Mouse (Mus musculus) neural tube, embryonic 14.5 days (tissue): ENCODE data around the gene Gm27029. TPM values are rescaled to one million over a fixed set of nuclear protein-coding genes. Genes with fewer than 3 reads are reported as not detected.

Experiments used
- ATAC-seq: fragments of 200-750 bp; cut with Nextera tagmentation; 2 replicates; pipeline ENCODE4 v1.8.0; 2017; ENCODE audit warnings: low read depth, mild to moderate bottlenecking, moderate TSS enrichment, moderate library complexity
- H3K27ac ChIP-seq: fragments of 300-500 bp; sonication (generic); 2 replicates; pipeline ENCODE4 v1.5.1; 2014; ENCODE audit warnings: low read depth, mild to moderate bottlenecking, control low read depth, low read length, moderate library complexity, mixed read lengths
- H3K27me3 ChIP-seq: fragments of 300-500 bp; sonication (generic); 2 replicates; pipeline ENCODE4 v1.6.1; 2014; ENCODE audit warnings: low read length; ENCODE audit not compliant: control insufficient read depth, insufficient read depth
- H3K36me3 ChIP-seq: fragments of 300-500 bp; sonication (generic); 2 replicates; pipeline ENCODE4 v1.6.1; 2014; ENCODE audit warnings: low read length, mixed read lengths; ENCODE audit not compliant: control insufficient read depth, insufficient read depth
- H3K4me1 ChIP-seq: fragments of 300-500 bp; sonication (generic); 2 replicates; pipeline ENCODE4 v1.6.1; 2014; ENCODE audit warnings: low read length; ENCODE audit not compliant: control insufficient read depth, insufficient read depth
- H3K4me2 ChIP-seq: fragments of 300-500 bp; sonication (generic); 2 replicates; pipeline ENCODE4 v1.6.1; 2014; ENCODE audit warnings: mild to moderate bottlenecking, low read depth, low read length, control low read depth
- H3K4me3 ChIP-seq: fragments of 300-500 bp; sonication (generic); 2 replicates; pipeline ENCODE4 v1.5.1; 2014; ENCODE audit warnings: low read depth, low read length, control low read depth, mixed read lengths
- H3K9ac ChIP-seq: fragments of 300-500 bp; sonication (generic); replicated peaks from 2 replicates; pipeline ENCODE4 v1.6.1; 2014; ENCODE audit warnings: low read depth, mild to moderate bottlenecking, control low read depth, low read length, mixed read lengths
- H3K9me3 ChIP-seq: fragments of 300-500 bp; sonication (generic); 2 replicates; pipeline ENCODE4 v1.6.1; 2016; ENCODE audit warnings: low read length; ENCODE audit not compliant: control insufficient read depth
- WGBS: fragments of 180-500 bp; shearing (Covaris S2); extraction: QIAGEN DNeasy Blood & Tissue Kit; methylation state at CpG from one replicate; pipeline ENCODE4 v1.1.7; 2014; 5-methylcytosine and 5-hydroxymethylcytosine counted together
- polyA plus RNA-seq: library from polyadenylated mRNA; unstranded; fragments of >200 nt; fragmentation: Nextera tagmentation; extraction: Ambion mirVana; gene quantifications from 2 replicates; pipeline ENCODE4 v1.2.1, GENCODE M21; 2014

Gm27029 gene
- polyA plus RNA-seq, 1 experiment from 2014 or later = 8.1 TPM

GRCm38 (mm10) chr11:101460321-101460720 lies 35.7 kb upstream of the Gm27029 start:
- Histone ChIP-seq H3K27me3 (no peaks in the 10 kb centered on the region), H3K27ac (no peak overlapping the region), H3K4me2 (no peak overlapping the region), H3K9me3 (no peaks in the 10 kb centered on the region), H3K4me1 (peaks cover 25% of the 10 kb centered on the region), H3K36me3 (peaks cover 48% of the 10 kb centered on the region), H3K4me3 (no peak overlapping the region), H3K9ac (no peak overlapping the region)
- 90% methylated on average over 15 of the region's 15 CpGs for WGBS
- no peak for ATAC-seq

DNA sequence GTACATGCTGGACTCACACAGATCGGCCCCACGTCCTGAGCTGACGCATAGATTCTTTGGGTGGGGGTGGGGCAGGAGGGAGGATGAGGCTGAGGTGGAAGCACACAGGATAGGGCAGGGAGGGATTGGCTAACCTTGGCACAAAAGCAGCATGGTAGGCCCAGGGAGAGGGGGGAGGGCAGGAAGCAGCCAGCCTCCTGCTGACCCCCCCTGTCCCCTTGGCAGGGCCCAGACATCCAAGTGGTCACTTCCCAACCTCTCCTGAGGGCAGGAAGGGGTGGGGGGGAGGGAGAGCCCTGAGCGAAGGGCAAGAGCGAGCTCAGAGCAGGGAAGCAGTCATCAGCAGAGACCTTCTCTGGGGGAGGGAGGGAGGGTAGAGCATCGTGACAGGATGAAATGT lies 35.1 kb upstream of the Gm27029 start:
- Histone ChIP-seq H3K9me3 (no peaks in the 10 kb centered on the region), H3K27ac (no peak overlapping the region), H3K4me1 (peaks cover 25% of the 10 kb centered on the region), H3K36me3 (peaks cover 48% of the 10 kb centered on the region), H3K27me3 (no peaks in the 10 kb centered on the region), H3K9ac (no peak overlapping the region), H3K4me3 (no peak overlapping the region), H3K4me2 (no peak overlapping the region)
- no peak for ATAC-seq
- WGBS = 32% methylated on average over 5 of the region's 6 CpGs

GRCm38 (mm10) chr11:101458217-101458616 lies 33.6 kb upstream of the Gm27029 start:
- Histone ChIP-seq H3K27ac (no peak overlapping the region), H3K4me1 (peaks cover 13% of the 10 kb centered on the region), H3K27me3 (no peaks in the 10 kb centered on the region), H3K36me3 (peaks cover 48% of the 10 kb centered on the region), H3K4me2 (no peak overlapping the region), H3K4me3 (no peak overlapping the region), H3K9ac (no peak overlapping the region), H3K9me3 (no peaks in the 10 kb centered on the region)
- ATAC-seq = no peak
- 82% methylated on average over 12 of the region's 12 CpGs for WGBS

DNA sequence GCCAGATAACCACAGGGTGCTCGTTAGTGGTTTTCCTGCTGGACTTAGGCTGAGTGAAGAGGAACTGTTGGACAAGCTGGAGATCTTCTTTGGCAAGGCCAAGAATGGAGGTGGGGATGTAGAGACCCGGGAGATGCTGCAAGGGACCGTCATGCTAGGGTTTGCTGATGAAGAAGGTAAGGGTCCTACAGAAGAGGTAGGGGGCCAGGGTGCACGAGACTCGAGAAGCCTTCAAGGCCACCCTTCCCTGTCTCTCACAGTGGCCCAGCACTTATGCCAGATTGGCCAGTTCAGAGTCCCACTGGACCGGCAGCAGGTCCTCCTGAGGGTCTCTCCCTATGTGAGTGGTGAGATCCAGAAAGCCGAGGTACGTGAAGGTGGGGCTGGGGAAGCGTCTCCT lies 33.0 kb upstream of the Gm27029 start:
- Histone ChIP-seq H3K4me3 (no peak overlapping the region), H3K27ac (no peak overlapping the region), H3K27me3 (no peaks in the 10 kb centered on the region), H3K9ac (no peak overlapping the region), H3K36me3 (peaks cover 47% of the 10 kb centered on the region), H3K9me3 (no peaks in the 10 kb centered on the region), H3K4me1 (peaks cover 8% of the 10 kb centered on the region; the same call in 1 of the 2 replicates), H3K4me2 (no peak overlapping the region)
- 91% methylated on average over 9 of the region's 9 CpGs for WGBS
- ATAC-seq = no peak

DNA sequence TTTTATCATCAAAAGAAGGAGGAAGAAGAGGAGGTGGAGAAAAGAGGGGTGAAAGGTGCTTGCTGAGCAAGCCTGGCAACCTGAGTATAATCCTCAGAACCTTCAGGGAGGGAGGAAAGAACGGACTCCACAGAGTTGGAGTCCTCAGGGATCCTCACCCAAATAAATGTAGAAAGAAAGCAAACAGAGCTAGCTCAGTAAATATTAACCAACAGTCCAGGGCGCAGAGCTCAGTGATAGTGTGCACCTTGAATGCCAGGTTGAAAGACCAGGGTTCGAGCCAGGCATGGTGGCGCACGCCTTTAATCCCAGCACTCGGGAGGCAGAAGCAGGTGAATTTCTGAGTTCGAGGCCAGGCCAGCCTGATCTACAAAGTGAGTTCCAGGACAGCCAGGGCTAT lies 31.0 kb upstream of the Gm27029 start:
- no peak overlapping the region for H3K9ac ChIP-seq
- no peak overlapping the region for H3K4me3 ChIP-seq
- 92% methylated on average over 7 of the region's 7 CpGs for WGBS
- ATAC-seq = no peak
- no peaks in the 10 kb centered on the region for H3K9me3 ChIP-seq
- no peaks in the 10 kb centered on the region for H3K4me1 ChIP-seq
- peaks cover 35% of the 10 kb centered on the region for H3K36me3 ChIP-seq
- H3K4me2 ChIP-seq = no peak overlapping the region
- no peaks in the 10 kb centered on the region for H3K27me3 ChIP-seq
- no peak overlapping the region for H3K27ac ChIP-seq

GRCm38 (mm10) chr11:101454702-101455101 lies 30.1 kb upstream of the Gm27029 start:
- Histone ChIP-seq H3K4me2 (no peak overlapping the region), H3K27ac (no peak overlapping the region), H3K4me1 (no peaks in the 10 kb centered on the region), H3K4me3 (no peak overlapping the region), H3K36me3 (peaks cover 26% of the 10 kb centered on the region), H3K9ac (no peak overlapping the region), H3K9me3 (no peaks in the 10 kb centered on the region), H3K27me3 (no peaks in the 10 kb centered on the region)
- WGBS = 44% methylated on average over 6 of the region's 6 CpGs
- peak; percentile 65; the same call in 1 of the 2 replicates for ATAC-seq

GRCm38 (mm10) chr11:101452093-101452774 lies 27.6 kb upstream of the Gm27029 start:
- no peaks in the 10 kb centered on the region for H3K9me3 ChIP-seq
- no peaks in the 10 kb centered on the region for H3K27me3 ChIP-seq
- 78% methylated on average over 10 of the region's 10 CpGs for WGBS
- no peak overlapping the region for H3K9ac ChIP-seq
- H3K4me1 ChIP-seq = no peaks in the 10 kb centered on the region
- peaks cover 2% of the 10 kb centered on the region; the same call in 1 of the 2 replicates for H3K36me3 ChIP-seq
- H3K4me2 ChIP-seq = no peak overlapping the region
- no peak overlapping the region for H3K4me3 ChIP-seq
- no peak for ATAC-seq
- no peak overlapping the region for H3K27ac ChIP-seq

- H3K27me3 ChIP-seq = no peaks in the 10 kb centered on the region
- no peak overlapping the region for H3K9ac ChIP-seq
- WGBS = 91% methylated on average over 10 of the region's 10 CpGs
- H3K9me3 ChIP-seq = no peaks in the 10 kb centered on the region
- H3K27ac ChIP-seq = no peak overlapping the region
- no peak overlapping the region for H3K4me2 ChIP-seq
- no peak for ATAC-seq
- H3K4me1 ChIP-seq = no peaks in the 10 kb centered on the region
- no peak overlapping the region for H3K4me3 ChIP-seq
- no peaks in the 10 kb centered on the region; the same call in 1 of the 2 replicates for H3K36me3 ChIP-seq
Observed at GRCm38 (mm10) chr11:101451536-101451935, 26.9 kb upstream of the Gm27029 start.

DNA sequence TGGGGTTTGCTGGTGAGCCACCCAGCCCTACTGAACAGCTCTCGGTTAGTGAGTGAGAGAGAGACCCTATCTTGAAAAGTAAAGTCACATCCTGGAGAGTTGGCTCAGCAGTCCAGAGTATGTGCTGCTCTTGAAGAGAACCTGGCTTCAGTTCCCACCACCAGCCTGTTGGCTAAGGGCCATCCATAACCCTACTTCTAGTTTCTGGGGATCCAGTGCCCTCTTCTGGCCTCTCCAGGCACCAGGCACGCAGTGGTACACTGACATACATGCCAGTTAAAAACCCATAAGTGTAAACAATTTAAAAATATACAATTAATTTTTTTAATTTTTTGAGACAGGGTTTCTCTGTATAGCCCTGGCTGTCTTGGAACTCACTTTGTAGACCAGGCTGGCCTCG lies 25.8 kb upstream of the Gm27029 start:
- H3K9me3 ChIP-seq = no peaks in the 10 kb centered on the region
- H3K27ac ChIP-seq = no peak overlapping the region
- 80% methylated on average over 3 of the region's 3 CpGs for WGBS
- no peaks in the 10 kb centered on the region for H3K4me1 ChIP-seq
- H3K36me3 ChIP-seq = peaks cover 4% of the 10 kb centered on the region
- no peak overlapping the region for H3K9ac ChIP-seq
- H3K4me3 ChIP-seq = no peak overlapping the region
- ATAC-seq = no peak
- no peaks in the 10 kb centered on the region for H3K27me3 ChIP-seq
- no peak overlapping the region for H3K4me2 ChIP-seq
